Mouse (Mus musculus): ENCODE results near the gene Tmem119.

GRCm38 (mm10) chr5:113772905-113773519 lies 27.3 kb downstream of the Tmem119 start:
- no peak for TF ChIP-seq CTCF (IDR thresholded peaks at IDR 0.05; ENCODE audit: extremely low read depth, insufficient read length, insufficient replicate concordance, low read depth, low read length)
- no peak for TF ChIP-seq POLR2A (IDR thresholded peaks at IDR 0.05; ENCODE audit: low read depth, low read length)
